Mouse (Mus musculus) kidney, embryonic 15.5 days (tissue): ENCODE results near the gene Arel1. TPM values are rescaled to one million over a fixed set of nuclear protein-coding genes. Genes with fewer than 3 reads are reported as not detected.

Experiments used
- ATAC-seq: fragments of 200-750 bp; cut with Nextera tagmentation; replicated peaks from 2 replicates; pipeline ENCODE4 v1.8.0; 2017; ENCODE audit warnings: moderate TSS enrichment; ENCODE audit not compliant: low FRiP score
- H3K27ac ChIP-seq: fragments of 300-500 bp; sonication (generic); 2 replicates; pipeline ENCODE4 v1.5.1; 2015; ENCODE audit warnings: mild to moderate bottlenecking, inconsistent platforms
- H3K27me3 ChIP-seq: fragments of 300-500 bp; sonication (generic); 2 replicates; pipeline ENCODE4 v1.6.1; 2015; ENCODE audit warnings: inconsistent platforms
- H3K36me3 ChIP-seq: fragments of 300-500 bp; sonication (generic); 2 replicates; pipeline ENCODE4 v1.6.1; 2015; ENCODE audit warnings: inconsistent platforms
- H3K4me1 ChIP-seq: fragments of 300-500 bp; sonication (generic); 2 replicates; pipeline ENCODE4 v1.6.1; 2015; ENCODE audit warnings: inconsistent platforms
- H3K4me2 ChIP-seq: fragments of 300-500 bp; sonication (generic); 2 replicates; pipeline ENCODE4 v1.6.1; 2015; ENCODE audit warnings: moderate library complexity, mild to moderate bottlenecking, inconsistent platforms
- H3K4me3 ChIP-seq: fragments of 300-500 bp; sonication (generic); replicated peaks from 2 replicates; pipeline ENCODE4 v1.5.1; 2015; ENCODE audit warnings: mild to moderate bottlenecking, inconsistent platforms
- H3K9ac ChIP-seq: fragments of 300-500 bp; sonication (generic); 2 replicates; pipeline ENCODE4 v1.6.1; 2015; ENCODE audit warnings: mild to moderate bottlenecking, inconsistent platforms
- H3K9me3 ChIP-seq: fragments of 300-500 bp; sonication (generic); replicated peaks from 2 replicates; pipeline ENCODE4 v1.6.1; 2016; ENCODE audit warnings: inconsistent platforms
- WGBS: fragments of 180-500 bp; shearing (Covaris S2); methylation state at CpG from one replicate; pipeline ENCODE4 v1.1.7; 2015; ENCODE audit warnings: mixed read lengths; 5-methylcytosine and 5-hydroxymethylcytosine counted together
- polyA plus RNA-seq: library from polyadenylated mRNA; unstranded; fragments of >200 nt; fragmentation: Nextera tagmentation; extraction: Ambion mirVana; gene quantifications from 2 replicates; pipeline ENCODE4 v1.2.1, GENCODE M21; 2015

Gene Arel1
- polyA plus RNA-seq, 1 experiment from 2014 or later, result 13.7 TPM

DNA sequence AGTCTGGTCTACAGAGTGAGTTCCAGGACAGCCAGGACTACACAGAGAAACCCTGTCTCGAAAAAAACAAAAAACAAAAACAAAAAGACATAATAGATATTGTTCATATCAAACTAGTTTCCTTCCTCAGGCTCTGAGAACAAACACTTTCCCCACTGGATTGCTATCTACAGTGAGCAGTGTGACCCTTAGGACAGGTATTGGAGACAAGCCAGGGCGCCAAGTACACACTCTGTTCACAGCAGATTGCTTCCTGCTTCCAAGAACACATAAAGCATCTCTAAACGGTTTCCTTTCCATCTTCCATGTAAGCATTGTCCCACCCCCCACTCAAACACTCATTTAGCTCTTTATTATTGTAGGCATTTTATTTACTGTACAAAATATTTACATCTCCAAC, 52.9 kb downstream of the Arel1 start:
- Histone ChIP-seq H3K9me3 (no peaks in the 10 kb centered on the region), H3K4me1 (no peaks in the 10 kb centered on the region), H3K4me2 (no peak overlapping the region), H3K36me3 (peaks cover 55% of the 10 kb centered on the region), H3K27ac (no peak overlapping the region), H3K4me3 (no peak overlapping the region), H3K9ac (no peak overlapping the region), H3K27me3 (no peaks in the 10 kb centered on the region)
- no peak for ATAC-seq
- 72% methylated on average over 3 of the region's 3 CpGs for WGBS

- no peak for ATAC-seq
- Histone ChIP-seq H3K4me1 (no peaks in the 10 kb centered on the region), H3K9ac (no peak overlapping the region), H3K27me3 (no peaks in the 10 kb centered on the region), H3K36me3 (peaks cover 31% of the 10 kb centered on the region), H3K9me3 (no peaks in the 10 kb centered on the region), H3K4me2 (no peak overlapping the region), H3K4me3 (no peak overlapping the region), H3K27ac (no peak overlapping the region)
- WGBS, result 89% methylated on average over 5 of the region's 5 CpGs
These were observed 55.7 kb downstream of the Arel1 start for GRCm38 (mm10) chr12:84914959-84915358.

DNA sequence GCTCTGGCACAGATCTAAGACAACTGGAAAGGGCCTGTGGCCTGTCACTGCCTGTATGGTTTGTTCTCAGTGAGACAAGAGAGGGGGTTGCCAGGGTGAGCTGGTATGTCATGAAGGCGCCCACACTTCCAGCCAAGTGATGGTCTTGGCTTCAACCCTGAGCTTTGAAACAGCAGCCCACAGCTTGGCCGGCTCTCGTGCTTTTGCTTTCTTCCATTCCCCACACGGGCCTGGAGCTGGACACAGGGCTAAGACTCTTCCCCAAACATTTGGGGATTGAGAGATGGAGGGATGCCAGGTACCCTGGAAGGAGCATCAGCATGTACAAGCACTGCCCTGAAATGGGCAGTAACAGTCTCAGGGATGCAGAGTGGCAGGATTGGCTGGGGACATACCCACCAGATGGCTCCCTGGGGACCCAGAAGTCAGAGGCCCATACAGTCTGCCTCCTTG, 58.0 kb downstream of the Arel1 start:
- Histone ChIP-seq H3K27ac (no peak overlapping the region), H3K4me2 (no peak overlapping the region), H3K27me3 (no peaks in the 10 kb centered on the region), H3K36me3 (peaks cover 10% of the 10 kb centered on the region; the same call in 1 of the 2 replicates), H3K4me1 (0 out of 2 replicates have a peak, but pooled peaks cover under 1% of the 10 kb centered on the region), H3K9me3 (no peaks in the 10 kb centered on the region), H3K4me3 (no peak overlapping the region), H3K9ac (no peak overlapping the region)
- 85% methylated on average over 4 of the region's 4 CpGs for WGBS
- ATAC-seq, result no peak

GRCm38 (mm10) chr12:84911640-84912039, 59.1 kb downstream of the Arel1 start:
- Histone ChIP-seq H3K9ac (no peak overlapping the region), H3K4me2 (no peak overlapping the region), H3K9me3 (no peaks in the 10 kb centered on the region), H3K4me1 (0 out of 2 replicates have a peak, but pooled peaks cover 4% of the 10 kb centered on the region), H3K4me3 (no peak overlapping the region), H3K27ac (no peak overlapping the region), H3K36me3 (peaks cover 1% of the 10 kb centered on the region; the same call in 1 of the 2 replicates), H3K27me3 (no peaks in the 10 kb centered on the region)
- no peak for ATAC-seq
- 89% methylated on average over 2 of the region's 2 CpGs for WGBS

DNA sequence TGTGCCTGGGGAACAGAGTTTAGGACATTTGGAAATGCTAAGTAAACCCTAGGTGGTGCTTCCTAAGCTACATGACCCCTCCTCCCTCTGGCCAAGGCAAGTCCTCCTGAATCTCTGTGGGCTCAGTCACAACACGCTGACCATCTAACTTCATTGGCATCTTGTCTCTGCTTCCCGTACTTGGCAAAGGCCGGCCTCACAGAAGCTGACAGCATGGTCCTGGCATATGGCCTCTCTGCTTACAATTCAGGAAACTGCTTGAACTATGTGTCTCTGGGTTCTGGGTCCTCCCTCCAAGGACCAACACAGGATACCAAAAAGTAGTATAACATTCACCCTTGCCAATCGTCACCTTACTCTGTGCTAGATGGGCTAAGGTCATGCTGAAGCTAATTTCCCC, 60.6 kb downstream of the Arel1 start:
- Histone ChIP-seq H3K4me1 (0 out of 2 replicates have a peak, but pooled peaks cover 4% of the 10 kb centered on the region), H3K9ac (no peak overlapping the region), H3K4me3 (no peak overlapping the region), H3K36me3 (no peaks in the 10 kb centered on the region), H3K4me2 (no peak overlapping the region), H3K27me3 (no peaks in the 10 kb centered on the region), H3K9me3 (no peaks in the 10 kb centered on the region), H3K27ac (no peak overlapping the region)
- no peak for ATAC-seq
- WGBS, result 94% methylated on average over 4 of the region's 4 CpGs

GRCm38 (mm10) chr12:84907627-84908480, 62.8 kb downstream of the Arel1 start:
- WGBS, result 60% methylated on average over 10 of the region's 10 CpGs
- ATAC-seq, result no peak
- no peak overlapping the region for H3K9ac ChIP-seq

DNA sequence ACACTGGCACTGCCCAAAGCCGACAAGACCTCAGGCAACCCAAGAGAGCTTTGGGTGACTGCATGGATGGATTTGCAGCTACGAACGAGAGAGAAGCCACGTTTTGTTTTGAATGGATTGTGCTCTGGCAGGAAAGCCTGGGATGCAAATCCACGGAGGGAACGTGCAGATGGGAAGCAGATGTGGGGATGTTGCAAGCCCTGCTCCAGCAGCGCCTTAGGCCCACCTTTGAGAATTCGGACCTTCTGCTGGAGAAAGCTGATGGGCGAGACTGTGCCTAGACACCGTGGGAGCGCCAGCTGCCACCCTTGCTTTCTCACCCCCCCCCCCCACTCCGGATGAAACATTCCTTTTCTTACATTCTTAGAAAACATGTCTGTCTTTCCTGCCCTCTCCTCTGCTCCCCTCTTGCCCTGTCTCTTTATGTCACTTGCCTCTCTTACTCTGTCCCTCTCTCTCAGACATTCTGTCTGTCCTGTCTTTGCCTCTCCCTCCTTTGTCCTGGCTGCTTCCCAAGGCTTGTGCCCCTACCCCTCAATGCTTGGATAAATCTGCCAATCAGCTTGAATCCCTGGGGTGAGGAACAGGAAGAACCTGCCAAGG, 63.6 kb downstream of the Arel1 start:
- Histone ChIP-seq H3K9ac (no peak overlapping the region), H3K4me1 (0 out of 2 replicates have a peak, but pooled peaks cover 4% of the 10 kb centered on the region), H3K27me3 (no peaks in the 10 kb centered on the region), H3K4me3 (no peak overlapping the region), H3K27ac (no peak overlapping the region), H3K4me2 (no peak overlapping the region), H3K36me3 (no peaks in the 10 kb centered on the region), H3K9me3 (no peaks in the 10 kb centered on the region)
- ATAC-seq, result no peak
- 67% methylated on average over 12 of the region's 12 CpGs for WGBS

More at GRCm38 (mm10) chr12:84907627-84908480, 62.8 kb downstream of the Arel1 start:
- Histone ChIP-seq H3K9me3 (no peaks in the 10 kb centered on the region), H3K27ac (no peak overlapping the region), H3K4me1 (0 out of 2 replicates have a peak, but pooled peaks cover 4% of the 10 kb centered on the region), H3K27me3 (no peaks in the 10 kb centered on the region), H3K4me3 (no peak overlapping the region), H3K36me3 (no peaks in the 10 kb centered on the region), H3K4me2 (no peak overlapping the region)

GRCm38 (mm10) chr12:84904399-84904798, 66.3 kb downstream of the Arel1 start:
- H3K9ac ChIP-seq, result no peak overlapping the region
- H3K27me3 ChIP-seq, result no peaks in the 10 kb centered on the region
- no peaks in the 10 kb centered on the region for H3K36me3 ChIP-seq
- no peak overlapping the region for H3K4me3 ChIP-seq
- no peaks in the 10 kb centered on the region for H3K9me3 ChIP-seq
- ATAC-seq, result no peak
- H3K4me2 ChIP-seq, result no peak overlapping the region
- WGBS, result 77% methylated on average over 7 of the region's 7 CpGs
- no peak overlapping the region for H3K27ac ChIP-seq
- 0 out of 2 replicates have a peak, but pooled peaks cover 4% of the 10 kb centered on the region for H3K4me1 ChIP-seq

- no peaks in the 10 kb centered on the region for H3K9me3 ChIP-seq
- H3K4me1 ChIP-seq, result no peaks in the 10 kb centered on the region
- no peak overlapping the region for H3K4me2 ChIP-seq
- H3K27me3 ChIP-seq, result no peaks in the 10 kb centered on the region
- no peak overlapping the region for H3K9ac ChIP-seq
- ATAC-seq, result no peak
- H3K4me3 ChIP-seq, result no peak overlapping the region
- 78% methylated on average over 7 of the region's 7 CpGs for WGBS
- H3K27ac ChIP-seq, result no peak overlapping the region
- H3K36me3 ChIP-seq, result no peaks in the 10 kb centered on the region
These were observed 70.4 kb downstream of the Arel1 start for GRCm38 (mm10) chr12:84900317-84900716.

- Histone ChIP-seq H3K36me3 (no peaks in the 10 kb centered on the region), H3K27me3 (no peaks in the 10 kb centered on the region), H3K9me3 (no peaks in the 10 kb centered on the region), H3K4me1 (no peaks in the 10 kb centered on the region), H3K4me2 (no peak overlapping the region), H3K27ac (no peak overlapping the region), H3K4me3 (no peak overlapping the region), H3K9ac (no peak overlapping the region)
- WGBS, result 71% methylated on average over 5 of the region's 5 CpGs
- ATAC-seq, result no peak
These were observed 73.4 kb downstream of the Arel1 start for GRCm38 (mm10) chr12:84897322-84897721.

- H3K36me3 ChIP-seq, result no peaks in the 10 kb centered on the region
- H3K4me3 ChIP-seq, result no peak overlapping the region
- H3K4me2 ChIP-seq, result no peak overlapping the region
- H3K9ac ChIP-seq, result no peak overlapping the region
- no peaks in the 10 kb centered on the region for H3K27me3 ChIP-seq
- no peak overlapping the region for H3K27ac ChIP-seq
- WGBS, result 76% methylated on average over 6 of the region's 6 CpGs
- no peak for ATAC-seq
- no peaks in the 10 kb centered on the region for H3K9me3 ChIP-seq
- H3K4me1 ChIP-seq, result no peaks in the 10 kb centered on the region
These were observed 74.5 kb downstream of the Arel1 start for GRCm38 (mm10) chr12:84896235-84896634.
